Mouse (Mus musculus): Measurements from ENCODE around the gene Ehd4.

The Ehd4 gene

GRCm38 (mm10) chr2:120111596-120111995 is 42.8 kb downstream of the Ehd4 start:
- no peak for DNase-seq (ENCODE audit: extremely low read depth, insufficient read length, low spot score)

- DNase-seq (ENCODE audit: extremely low read depth, insufficient read length, low spot score): no peak
These were observed 43.2 kb downstream of the Ehd4 start for GRCm38 (mm10) chr2:120111172-120111571.

GRCm38 (mm10) chr2:120108077-120108476 is 46.3 kb downstream of the Ehd4 start:
- no peak for DNase-seq (ENCODE audit: extremely low read depth, insufficient read length, low spot score)

- no peak for DNase-seq (ENCODE audit: extremely low read depth, insufficient read length, low spot score)
These were observed 47.0 kb downstream of the Ehd4 start for GRCm38 (mm10) chr2:120107446-120107845.

GRCm38 (mm10) chr2:120106397-120106973 is 47.9 kb downstream of the Ehd4 start:
- DNase-seq (ENCODE audit: extremely low read depth, insufficient read length, low spot score): no peak

GRCm38 (mm10) chr2:120105861-120106260 is 48.5 kb downstream of the Ehd4 start:
- no peak for DNase-seq (ENCODE audit: extremely low read depth, insufficient read length, low spot score)

- DNase-seq (ENCODE audit: extremely low read depth, insufficient read length, low spot score): no peak
These were observed 51.5 kb downstream of the Ehd4 start for GRCm38 (mm10) chr2:120102881-120103280.

- no peak for DNase-seq (ENCODE audit: extremely low read depth, insufficient read length, low spot score)
These were observed 52.0 kb downstream of the Ehd4 start for GRCm38 (mm10) chr2:120102450-120102849.

GRCm38 (mm10) chr2:120101961-120102360 is 52.4 kb downstream of the Ehd4 start:
- no peak for DNase-seq (ENCODE audit: extremely low read depth, insufficient read length, low spot score)

- no peak for DNase-seq (ENCODE audit: extremely low read depth, insufficient read length, low spot score)
These were observed 54.5 kb downstream of the Ehd4 start for GRCm38 (mm10) chr2:120099886-120100285.

GRCm38 (mm10) chr2:120099263-120099662 is 55.1 kb downstream of the Ehd4 start:
- no peak for DNase-seq (ENCODE audit: extremely low read depth, insufficient read length, low spot score)

- no peak for DNase-seq (ENCODE audit: extremely low read depth, insufficient read length, low spot score)
These were observed 55.6 kb downstream of the Ehd4 start for GRCm38 (mm10) chr2:120098781-120099202.

- DNase-seq (ENCODE audit: extremely low read depth, insufficient read length, low spot score): no peak
These were observed 56.5 kb downstream of the Ehd4 start for GRCm38 (mm10) chr2:120097868-120098267.

- DNase-seq (ENCODE audit: extremely low read depth, insufficient read length, low spot score): no peak
These were observed 57.7 kb downstream of the Ehd4 start for GRCm38 (mm10) chr2:120096711-120097110.

- no peak for DNase-seq (ENCODE audit: extremely low read depth, insufficient read length, low spot score)
These were observed 58.2 kb downstream of the Ehd4 start for GRCm38 (mm10) chr2:120096191-120096590.

- DNase-seq (ENCODE audit: extremely low read depth, insufficient read length, low spot score): no peak
These were observed 59.2 kb downstream of the Ehd4 start for GRCm38 (mm10) chr2:120095171-120095570.

- peak; percentile 52 for DNase-seq (ENCODE audit: extremely low read depth, insufficient read length, low spot score)
These were observed 60.6 kb downstream of the Ehd4 start for GRCm38 (mm10) chr2:120093671-120094430.

- DNase-seq (ENCODE audit: extremely low read depth, insufficient read length, low spot score): no peak
These were observed 63.4 kb downstream of the Ehd4 start for GRCm38 (mm10) chr2:120090979-120091378.

- DNase-seq (ENCODE audit: extremely low read depth, insufficient read length, low spot score): no peak
These were observed 66.5 kb downstream of the Ehd4 start for GRCm38 (mm10) chr2:120087897-120088296.

GRCm38 (mm10) chr2:120087391-120087790 is 67.0 kb downstream of the Ehd4 start:
- DNase-seq (ENCODE audit: extremely low read depth, insufficient read length, low spot score): no peak

GRCm38 (mm10) chr2:120086038-120086437 is 68.4 kb downstream of the Ehd4 start:
- DNase-seq (ENCODE audit: extremely low read depth, insufficient read length, low spot score): no peak

GRCm38 (mm10) chr2:120084593-120085361 is 69.6 kb downstream of the Ehd4 start:
- DNase-seq (ENCODE audit: extremely low read depth, insufficient read length, low spot score): no peak

Data from 3134 (cell line).